Mouse (Mus musculus) cerebellum, postnatal 4 days (tissue): Measurements from ENCODE around the gene Rbm8a.

Experiments used
- DNase-seq, 2 experiments: peaks; one replicate each; pipeline ENCODE4 v3.0.0; 2022; ENCODE audit warnings: low spot score in 2 of 2, mixed read lengths in 1 of 2

The Rbm8a gene

DNA sequence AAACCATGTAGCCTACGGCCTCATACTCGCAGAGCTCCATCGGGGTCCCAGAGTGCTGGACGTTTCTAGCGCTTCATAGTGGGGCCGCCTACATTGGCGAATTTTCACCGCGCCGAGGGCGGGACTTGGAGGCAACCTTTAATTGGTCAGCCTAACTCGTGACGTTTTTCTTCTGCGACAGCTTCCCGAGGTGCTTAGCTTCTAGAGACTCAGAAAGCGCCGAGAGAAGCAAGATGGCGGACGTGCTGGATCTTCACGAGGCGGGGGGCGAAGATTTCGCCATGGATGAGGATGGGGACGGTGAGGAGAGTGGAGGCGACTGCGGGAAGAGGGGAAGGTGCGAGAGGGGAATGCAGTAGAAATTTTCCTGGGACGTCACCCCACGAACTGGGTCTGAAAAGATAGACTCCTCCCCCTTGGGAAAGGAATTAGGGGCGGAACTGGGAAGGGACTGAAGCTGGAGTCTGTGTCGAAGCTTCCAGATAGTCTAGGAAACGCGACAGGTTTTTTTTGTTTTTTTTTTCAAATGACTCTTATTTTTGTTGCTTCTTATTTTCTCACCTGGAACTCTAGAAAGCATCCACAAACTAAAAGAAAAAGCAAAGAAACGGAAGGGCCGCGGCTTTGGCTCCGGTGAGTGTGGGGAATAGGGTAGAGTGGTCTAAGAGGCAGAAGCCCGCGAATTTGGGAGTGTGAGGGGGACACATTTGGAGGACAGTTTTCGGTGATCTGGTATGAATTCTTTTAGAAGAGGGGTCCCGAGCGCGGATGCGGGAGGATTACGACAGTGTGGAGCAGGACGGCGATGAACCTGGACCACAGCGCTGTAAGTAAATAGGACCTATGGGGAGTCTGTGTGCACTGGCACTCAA is at the start of gene Rbm8a:
TSS of gene Rbm8a (plus strand) at position 205 of the 872 bp plus-strand sequence.
- peak; percentile 83 to 95 for DNase-seq

DNA sequence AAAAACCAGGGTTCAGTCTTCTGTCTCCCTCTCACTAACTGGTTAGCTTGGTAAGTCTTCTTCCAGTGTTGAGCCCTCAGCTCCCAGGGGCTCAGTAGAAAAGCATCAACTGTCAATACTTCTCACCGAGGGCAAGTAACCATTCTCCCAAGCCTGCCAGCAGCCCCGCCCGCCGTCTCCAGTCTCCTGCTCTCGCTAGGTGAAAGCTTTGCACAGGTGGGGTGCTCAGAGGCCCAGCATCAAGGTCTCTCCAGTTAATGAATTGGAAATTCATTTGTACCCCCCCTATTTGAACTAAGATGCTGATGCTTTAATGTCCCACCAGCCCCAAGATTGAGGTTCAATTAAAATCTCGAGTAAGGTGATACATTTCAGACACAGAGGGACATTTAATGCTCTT is 48.6 kb upstream of the Rbm8a start:
- no peak for DNase-seq

DNA sequence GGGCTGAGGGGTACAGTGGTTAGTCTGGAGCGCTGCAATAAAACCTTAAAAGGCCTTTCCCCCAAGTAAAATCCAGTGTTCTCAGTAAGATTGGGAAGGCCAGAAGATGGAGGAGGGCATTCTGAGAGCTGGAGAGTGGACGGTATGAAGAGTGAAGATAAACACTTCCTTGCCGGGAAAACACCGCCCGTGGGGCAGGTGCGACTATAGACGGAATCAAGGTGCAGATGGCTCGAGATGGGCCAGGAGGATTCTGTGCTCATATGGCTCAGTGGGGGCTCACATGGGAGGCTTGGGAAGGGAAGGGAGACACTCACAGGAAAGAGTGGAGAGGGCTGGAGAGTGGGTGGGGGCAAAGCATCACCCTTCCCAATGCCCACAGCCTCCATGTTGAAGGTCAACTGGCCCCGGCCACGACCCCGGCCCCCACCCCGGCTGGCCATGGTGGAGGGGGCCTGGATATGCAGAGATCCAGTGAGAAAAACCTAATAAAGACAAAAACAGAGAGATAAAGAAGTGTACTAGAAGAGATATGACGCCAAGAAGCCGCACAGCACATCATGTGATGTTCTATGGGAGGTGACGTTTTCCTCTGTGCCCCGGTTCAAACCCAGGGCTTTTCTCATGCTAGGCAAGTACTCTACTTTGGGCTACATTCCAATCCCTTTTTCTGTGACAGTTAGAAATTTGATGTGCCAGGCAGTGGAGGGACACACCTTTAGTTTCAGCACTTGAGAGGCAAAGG is 47.8 kb upstream of the Rbm8a start:
- no peak for DNase-seq

DNA sequence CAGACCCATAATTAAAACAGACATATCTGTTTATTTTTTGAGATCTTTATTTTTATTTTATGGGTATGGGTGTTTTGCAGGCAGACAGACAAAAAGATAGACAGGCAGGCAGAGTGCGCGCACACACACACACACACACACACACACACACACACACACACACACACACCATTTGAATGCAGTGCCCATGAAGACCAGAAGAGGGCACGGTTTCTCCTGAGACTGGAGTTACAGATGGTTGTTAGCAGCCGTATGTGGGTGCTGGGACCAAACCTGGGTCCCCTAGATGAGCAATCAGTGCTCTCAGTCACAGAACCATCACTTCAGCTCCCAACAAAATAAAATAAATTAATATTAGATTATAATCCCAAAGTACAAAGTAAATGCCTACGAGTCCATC is 46.3 kb upstream of the Rbm8a start:
- no peak for DNase-seq

DNA sequence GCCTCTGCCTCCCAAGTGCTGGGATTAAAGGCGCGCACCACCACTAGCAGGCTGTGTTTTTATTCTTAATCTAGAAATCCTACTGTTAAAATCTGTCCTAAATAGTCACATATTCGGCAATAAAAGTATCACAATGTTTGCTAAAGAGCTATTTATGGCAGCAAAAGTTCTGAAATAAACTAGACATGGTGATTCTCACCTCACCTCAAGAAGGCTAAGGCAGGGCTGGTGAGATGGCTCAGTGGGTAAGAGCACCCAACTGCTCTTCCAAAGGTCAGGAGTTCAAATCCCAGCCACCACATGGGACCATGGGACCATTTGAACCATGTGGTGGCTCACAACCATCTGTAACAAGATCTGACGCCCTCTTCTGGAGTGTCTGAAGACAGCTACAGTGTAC is 39.1 kb upstream of the Rbm8a start:
- DNase-seq: no peak

DNA sequence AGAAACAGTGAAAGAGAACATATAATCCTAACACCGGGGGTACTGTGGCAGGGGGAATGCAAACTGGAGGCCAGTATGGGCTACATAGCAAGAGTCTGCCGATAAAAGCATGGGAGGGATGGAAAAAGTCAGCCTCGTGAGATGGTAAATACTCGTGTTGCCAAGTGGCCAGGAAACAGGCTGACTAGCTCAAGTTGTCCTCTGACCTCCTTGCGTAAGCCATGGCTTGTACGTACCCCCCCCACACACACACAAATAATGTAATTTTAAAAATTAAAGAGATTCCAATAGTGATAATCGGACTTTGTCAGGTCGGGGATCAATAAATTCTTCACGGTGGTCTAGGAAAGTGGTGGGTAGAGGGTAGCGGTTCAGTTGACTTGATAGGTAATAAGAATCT is 36.4 kb upstream of the Rbm8a start:
- no peak for DNase-seq

DNA sequence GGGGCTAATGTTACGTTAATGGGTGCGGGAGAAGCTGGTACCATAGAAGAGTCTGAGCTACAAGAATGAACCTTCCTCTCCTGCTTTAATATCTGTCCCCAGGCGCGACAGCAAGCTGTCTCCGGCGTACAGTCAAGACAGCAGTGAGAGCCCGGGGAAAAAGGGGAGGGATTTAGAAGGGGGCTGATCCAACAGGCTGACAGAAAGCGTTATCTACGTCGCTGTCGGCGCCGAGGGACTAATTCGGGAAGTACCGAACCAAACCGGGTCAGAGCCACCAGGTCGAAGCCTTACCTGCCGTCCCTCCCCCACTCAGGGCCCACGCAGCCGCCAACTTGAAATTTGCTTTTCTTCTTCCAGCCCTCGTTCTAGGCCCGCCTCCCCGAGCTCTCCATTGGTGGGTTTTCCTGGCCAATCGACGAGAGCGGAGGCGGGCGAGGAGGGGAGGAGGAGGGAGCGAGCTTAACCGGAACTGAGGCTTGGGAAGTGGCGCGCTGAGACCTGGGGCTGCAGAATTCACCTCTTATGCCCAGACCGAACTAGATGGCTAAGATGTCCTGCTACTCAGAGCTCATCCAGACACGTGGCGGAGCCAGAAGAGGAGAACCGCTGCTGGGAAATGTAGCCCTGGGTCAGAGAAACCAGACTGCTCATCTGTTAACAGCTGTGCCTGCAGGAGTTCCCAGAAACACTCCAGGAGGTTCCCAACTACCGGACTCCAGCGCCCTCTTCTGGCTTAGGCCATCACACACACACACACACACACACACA is 35.8 kb upstream of the Rbm8a start, which contains the start of gene Polr3gl:
TSS of gene Polr3gl (minus strand) at position 392 of the 771 bp plus-strand sequence.
- peak; percentile 82 to 90 for DNase-seq

DNA sequence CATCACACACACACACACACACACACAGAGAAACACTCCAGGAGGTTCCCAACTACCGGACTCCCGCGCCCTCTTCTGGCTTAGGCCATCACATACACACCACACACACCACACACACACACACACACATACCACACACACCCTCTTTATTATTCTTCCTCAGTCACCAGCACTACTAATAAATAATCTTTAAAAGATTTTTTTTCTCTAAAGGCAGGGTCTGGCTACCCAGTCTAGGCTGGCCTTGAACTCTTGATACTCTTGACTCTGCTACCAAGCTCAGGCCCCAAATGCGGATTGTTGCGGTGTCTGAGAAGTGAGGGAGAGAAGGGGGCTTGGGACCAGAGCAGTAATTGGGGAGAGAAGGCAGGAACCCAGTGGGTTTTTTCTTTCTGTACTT is 34.9 kb upstream of the Rbm8a start:
- no peak for DNase-seq

DNA sequence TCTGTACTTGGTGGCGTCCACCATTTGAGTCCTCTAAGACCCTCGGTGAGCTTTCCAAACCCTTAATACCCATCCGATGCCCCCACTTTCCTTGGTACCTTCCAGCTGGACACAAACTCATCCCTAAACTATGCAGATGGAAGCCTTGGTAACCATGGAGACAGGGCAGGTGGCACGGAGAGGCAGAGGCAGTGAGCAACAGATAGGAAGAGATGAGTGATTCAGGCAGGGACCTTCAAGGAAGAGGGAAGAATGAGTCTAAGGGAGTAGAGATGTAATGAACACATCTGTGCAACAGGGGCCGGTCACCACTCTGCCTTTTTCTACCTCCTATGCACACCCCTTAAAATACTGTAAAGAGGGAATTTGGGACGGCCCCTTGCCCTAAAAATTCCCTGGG is 34.1 kb upstream of the Rbm8a start:
- no peak for DNase-seq

DNA sequence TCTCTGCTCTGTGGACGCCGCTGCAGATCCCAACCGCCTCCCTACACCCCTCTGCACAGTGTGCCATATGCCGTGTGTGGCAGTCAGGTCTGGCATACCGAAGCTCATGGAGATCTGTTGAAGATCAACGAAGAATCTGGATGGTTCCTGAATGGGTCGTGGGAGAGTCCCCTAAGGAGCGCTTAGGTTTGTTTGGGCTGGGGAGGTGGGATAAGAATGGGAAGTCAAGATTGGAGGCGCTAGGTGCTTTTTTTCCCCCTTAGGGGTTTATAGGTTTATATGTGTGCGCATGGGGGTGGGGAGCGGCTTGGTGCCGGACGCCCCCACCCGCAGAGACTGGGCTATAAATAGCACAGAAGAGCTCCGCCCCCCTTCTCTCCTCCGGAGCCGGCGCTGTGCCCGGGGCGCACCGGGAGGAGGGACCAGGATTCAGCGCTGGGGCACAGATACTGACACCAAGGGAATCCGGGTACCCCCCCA is 33.5 kb upstream of the Rbm8a start, which contains the start of gene Ankrd34a:
TSS of gene Ankrd34a (plus strand) at position 409 of the 480 bp plus-strand sequence.
- DNase-seq: peak in 1 of 2 experiments; percentile 24

DNA sequence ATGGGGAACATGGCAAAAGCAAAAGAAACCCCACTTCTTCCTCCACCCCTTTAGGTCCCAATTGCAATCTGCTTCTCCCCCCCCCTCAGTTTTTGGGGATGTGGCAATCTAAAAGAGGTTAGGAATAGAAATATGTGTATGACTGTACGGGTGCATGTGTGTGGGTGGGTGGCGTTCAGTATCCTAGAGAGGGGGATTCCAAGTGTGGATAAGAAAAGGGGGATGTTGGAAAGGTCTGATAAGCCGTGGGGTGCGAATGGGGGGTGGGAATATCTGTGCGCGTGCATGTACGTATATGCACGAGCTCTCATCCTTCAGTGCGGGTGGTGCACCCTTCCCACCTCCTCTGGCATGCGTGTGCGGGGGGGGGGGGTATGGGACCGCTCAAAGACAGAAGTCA is 32.9 kb upstream of the Rbm8a start:
- DNase-seq: no peak

DNA sequence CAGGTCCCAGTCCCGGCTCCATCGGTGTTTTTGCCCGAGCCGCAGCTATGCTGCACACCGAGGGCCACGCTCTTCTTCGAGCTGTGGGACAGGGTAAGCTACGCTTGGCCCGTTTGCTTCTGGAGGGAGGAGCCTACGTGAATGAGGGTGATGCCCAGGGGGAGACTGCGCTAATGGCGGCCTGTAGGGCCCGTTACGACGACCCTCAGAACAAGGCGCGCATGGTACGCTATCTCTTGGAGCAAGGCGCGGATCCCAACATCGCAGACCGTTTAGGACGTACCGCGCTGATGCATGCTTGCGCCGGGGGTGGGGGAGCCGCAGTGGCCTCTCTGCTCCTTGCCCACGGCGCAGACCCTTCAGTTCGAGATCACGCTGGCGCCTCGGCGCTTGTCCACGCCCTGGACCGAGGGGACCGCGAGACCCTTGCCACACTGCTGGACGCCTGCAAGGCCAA is 32.3 kb upstream of the Rbm8a start:
- peak in 1 of 2 experiments; percentile 24 for DNase-seq

DNA sequence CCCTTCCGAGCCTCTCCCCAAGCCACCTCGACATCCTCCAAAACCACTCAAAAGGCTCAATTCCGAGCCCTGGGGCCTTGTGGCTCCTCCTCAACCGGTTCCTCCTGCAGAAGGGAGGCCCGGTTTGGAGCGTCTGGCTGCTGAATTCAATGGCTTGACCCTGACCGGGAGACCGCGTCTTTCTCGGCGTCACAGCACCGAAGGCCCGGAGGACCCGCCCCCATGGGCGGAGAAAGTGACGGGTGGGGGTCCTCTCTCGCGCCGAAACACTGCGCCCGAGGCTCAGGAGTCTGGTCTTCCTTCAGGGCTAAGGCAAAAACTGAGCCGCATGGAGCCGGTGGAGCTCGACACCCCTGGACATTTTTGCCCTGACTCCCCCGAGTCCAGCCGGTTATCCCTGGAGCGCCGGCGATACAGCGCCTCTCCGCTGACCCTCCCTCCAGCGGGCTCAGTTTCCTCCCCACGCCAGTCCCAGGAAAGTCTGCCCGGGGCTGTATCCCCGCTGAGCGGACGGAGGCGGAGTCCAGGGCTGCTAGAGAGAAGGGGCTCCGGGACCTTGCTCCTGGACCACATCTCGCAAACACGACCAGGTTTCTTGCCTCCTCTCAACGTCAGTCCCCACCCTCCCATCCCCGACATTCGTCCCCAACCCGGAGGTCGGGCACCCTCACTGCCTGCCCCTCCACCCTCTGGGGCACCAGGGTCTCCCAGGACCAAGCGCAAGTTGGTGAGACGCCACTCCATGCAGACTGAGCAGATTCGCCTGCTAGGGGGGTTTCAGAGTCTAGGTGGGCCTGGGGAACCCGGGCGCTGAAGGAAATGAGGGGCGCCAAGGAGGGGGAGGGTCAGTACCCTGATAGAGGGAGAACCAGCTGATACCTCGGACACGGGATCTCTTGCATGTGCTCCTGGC is 31.3 kb upstream of the Rbm8a start:
- peak; percentile 52 to 62 for DNase-seq

DNA sequence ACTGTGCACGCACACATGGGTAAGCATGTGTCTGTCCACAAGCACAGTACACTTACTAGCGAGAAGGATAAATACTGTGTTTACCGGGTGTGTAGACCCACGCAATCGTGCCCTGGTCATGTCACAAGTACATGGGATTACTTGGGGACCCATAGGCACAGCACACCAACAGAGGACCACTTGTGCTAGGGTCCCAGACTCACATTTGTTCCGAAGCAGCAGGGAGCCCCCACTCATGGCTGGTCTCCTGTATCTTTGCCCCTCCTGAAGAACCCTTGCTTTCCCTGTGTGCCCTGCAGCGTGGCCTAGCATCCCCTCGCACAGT is 30.7 kb upstream of the Rbm8a start:
- DNase-seq: no peak

DNA sequence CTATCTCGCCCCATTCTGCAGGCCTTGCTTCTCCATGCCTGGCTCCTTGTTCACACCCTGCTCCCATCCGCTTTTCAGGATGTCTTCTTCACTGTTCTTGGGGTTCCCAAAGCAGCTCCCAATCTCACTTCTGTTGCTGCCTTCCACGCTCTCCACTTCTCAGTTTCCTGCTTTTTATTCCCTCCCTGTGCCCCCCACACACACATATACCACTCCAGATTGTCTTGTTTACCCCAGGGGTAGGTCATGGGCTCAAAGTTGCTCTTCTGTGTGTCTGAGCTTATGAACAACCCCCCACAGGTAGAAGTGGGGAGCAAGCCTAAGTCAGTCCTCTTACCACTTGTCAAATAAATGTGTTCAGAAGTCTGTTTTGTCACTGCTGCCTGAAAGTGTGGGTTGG is 30.3 kb upstream of the Rbm8a start:
- no peak for DNase-seq

DNA sequence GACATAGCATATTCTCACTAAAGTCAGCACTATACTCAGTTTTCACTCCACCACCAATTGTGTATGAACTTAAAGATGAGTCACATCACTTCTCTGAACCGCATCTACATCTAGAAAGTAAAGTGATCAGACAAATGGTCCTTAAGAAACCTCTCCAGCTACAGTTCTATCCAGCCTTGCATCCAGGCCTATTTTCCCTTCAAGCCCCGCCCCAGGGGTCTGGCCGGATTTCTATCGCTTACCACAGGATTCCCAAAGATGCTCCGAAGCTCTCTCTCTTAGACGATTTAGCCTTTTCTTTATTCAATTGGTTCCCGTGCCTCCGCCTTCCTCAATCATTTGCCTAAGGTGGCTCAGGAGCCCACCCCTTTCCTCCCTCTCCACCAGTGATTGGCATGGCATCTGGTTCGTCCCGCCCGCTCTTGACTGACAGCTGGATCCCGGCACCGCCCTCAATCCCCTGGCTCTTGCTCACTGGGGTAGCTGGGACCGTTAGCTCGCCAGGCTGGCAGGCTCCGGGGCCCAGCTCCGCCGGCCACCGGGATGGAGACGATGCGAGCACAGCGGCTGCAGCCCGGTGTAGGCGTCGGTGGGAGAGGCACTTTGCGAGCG is 29.0 kb upstream of the Rbm8a start, which contains the start of gene Lix1l:
TSS of gene Lix1l (plus strand) at position 511 of the 612 bp plus-strand sequence.
- peak; percentile 71 to 85 for DNase-seq

DNA sequence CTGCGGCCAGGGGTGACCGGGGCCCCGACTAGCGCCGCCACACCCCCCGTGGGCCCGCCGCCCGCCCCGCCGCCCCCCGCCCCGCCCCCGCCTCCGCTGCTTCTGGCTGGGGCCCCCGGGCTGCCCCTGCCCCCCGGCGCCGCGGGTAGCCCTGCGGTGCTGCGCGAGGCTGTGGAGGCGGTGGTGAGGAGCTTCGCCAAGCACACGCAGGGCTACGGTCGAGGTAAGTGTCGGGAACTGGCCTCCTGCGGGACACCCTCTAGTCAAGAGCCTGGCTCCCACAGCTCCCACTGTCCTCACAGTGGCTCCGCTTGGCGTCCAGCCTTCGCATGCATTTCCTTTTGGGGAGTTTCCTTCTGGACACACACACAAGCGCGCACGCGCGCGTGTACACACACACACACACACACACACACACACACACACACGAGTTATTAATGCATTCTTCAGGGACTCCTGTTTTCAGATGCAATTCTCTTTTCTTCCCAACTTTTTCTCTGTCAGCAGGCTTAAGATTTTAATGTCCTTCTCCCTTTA is 28.4 kb upstream of the Rbm8a start:
- peak in 1 of 2 experiments; percentile 43 for DNase-seq

DNA sequence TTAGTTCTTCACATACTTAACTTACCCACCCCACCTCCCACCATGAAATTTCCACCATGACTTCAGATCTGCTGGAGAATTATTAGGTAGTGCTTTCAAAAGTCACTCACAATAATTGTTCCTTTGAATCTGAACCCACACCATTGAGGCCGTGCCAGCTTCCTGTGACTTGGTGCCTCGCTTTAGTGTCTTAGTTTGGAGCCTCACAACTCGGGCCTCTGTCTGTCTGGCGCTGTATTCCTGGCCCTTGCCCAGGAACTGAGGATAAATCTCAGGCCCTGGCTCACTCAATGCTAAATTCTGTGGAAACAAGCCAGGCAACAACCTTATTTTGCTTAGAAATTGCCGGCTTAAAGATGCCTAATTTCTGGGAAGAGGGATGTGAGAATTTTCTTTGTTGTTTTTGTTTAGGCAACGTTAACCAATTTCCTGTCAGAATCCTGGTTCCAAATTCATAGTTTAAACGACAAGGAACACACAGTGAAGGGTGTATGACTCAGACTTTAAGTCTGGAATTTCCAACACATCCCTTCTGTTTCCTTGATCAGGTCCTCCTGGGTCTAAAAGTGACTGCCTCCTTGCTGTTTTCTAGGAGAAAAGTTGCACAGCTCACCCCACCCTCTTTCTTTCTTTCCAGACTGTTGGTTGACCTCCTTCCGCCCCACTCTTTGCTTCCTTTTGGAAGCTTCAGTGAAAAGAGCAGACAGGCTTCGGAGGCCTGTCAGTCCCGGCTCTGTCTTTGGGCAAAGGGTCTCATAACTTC is 27.6 kb upstream of the Rbm8a start:
- peak in 1 of 2 experiments; percentile 44 for DNase-seq

DNA sequence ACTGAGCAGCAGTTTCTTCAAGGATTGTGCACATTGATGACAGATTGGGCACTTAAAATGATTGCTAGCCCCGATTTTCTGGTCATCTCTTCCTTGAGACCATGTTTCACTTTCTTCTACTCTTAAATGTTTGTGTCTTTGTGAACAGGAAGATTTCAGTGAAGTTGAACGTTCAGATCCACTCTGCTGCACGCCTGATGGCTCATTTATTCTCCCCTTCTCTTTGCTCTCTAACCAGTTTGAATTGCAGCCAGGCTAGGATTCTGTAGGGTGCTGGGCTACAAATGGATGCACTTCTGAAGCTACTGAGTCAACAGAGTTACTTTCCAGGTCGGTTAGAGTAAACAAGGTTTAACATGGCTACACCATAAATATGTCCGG is 27.0 kb upstream of the Rbm8a start:
- DNase-seq: no peak
